Comparison of ENCODE assay signal across 25 mouse cellular contexts in genomic region chr1:66985129-66985698, GRCm38 (mm10). TPM values are rescaled to one million over a fixed set of nuclear protein-coding genes. Genes with fewer than 3 reads are reported as not detected.
DNase-seq lines count a peak whose midpoint lies in the region; ATAC-seq and TF ChIP-seq lines count a peak whose summit lies in the region.
"Had no signal": no experiment of that assay in that cellular context is flagged by ENCODE, and none has a peak within 500 bp of the region (broad histone marks: within the 10 kb centered on the region; RNA-seq: fewer than 3 reads in every experiment).

No protein-coding gene starts in this region.

- intact Hi-C loops in heart, postnatal 25 days (cut with DNase I), result no loop called here

- H3K4me1 ChIP-seq in heart, postnatal 0 days (ENCODE audit: control insufficient read depth, insufficient read depth), result peaks cover 15% of the 10 kb centered on the region; the same call in 1 of the 2 replicates
- H3K4me1 ChIP-seq in kidney, embryonic 16.5 days (ENCODE audit: insufficient read depth, low read length), result 0 out of 2 replicates have a peak, but pooled peaks cover 4% of the 10 kb centered on the region
- H3K4me1 ChIP-seq: forebrain, embryonic 13.5 days; midbrain, embryonic 15.5 days had no signal

- H3K9me3 ChIP-seq in heart, postnatal 0 days (replicated peaks; ENCODE audit: control insufficient read depth, low read length), result no peaks in the 10 kb centered on the region
- no peaks in the 10 kb centered on the region for H3K9me3 ChIP-seq in kidney, embryonic 16.5 days (ENCODE audit: low read length)
- H3K9me3 ChIP-seq: forebrain, embryonic 13.5 days; G1E; midbrain, embryonic 15.5 days had no signal

- no peak overlapping the region for H3K27ac ChIP-seq in heart, postnatal 0 days (ENCODE audit: low read depth)
- H3K27ac ChIP-seq in kidney, embryonic 16.5 days (ENCODE audit: low read length), result no peak overlapping the region
- H3K27ac ChIP-seq: forebrain, embryonic 13.5 days; hindbrain, embryonic 14.5 days; midbrain, embryonic 15.5 days had no signal

- H3K36me3 ChIP-seq in heart, postnatal 0 days (replicated peaks; ENCODE audit: control insufficient read depth, insufficient read depth, low read length), result no peaks in the 10 kb centered on the region
- H3K36me3 ChIP-seq in myocyte (ENCODE audit: control insufficient read depth, insufficient read depth), result no peaks in the 10 kb centered on the region
- no peaks in the 10 kb centered on the region for H3K36me3 ChIP-seq in kidney, embryonic 16.5 days (ENCODE audit: insufficient read depth, low read length)
- H3K36me3 ChIP-seq: G1E; midbrain, embryonic 15.5 days had no signal

- H3K4me2 ChIP-seq in heart, postnatal 0 days (ENCODE audit: low read depth, low read length), result no peak overlapping the region
- peak overlapping the region; percentile 46 for H3K4me2 ChIP-seq in myocyte (ENCODE audit: low read depth)
- H3K4me2 ChIP-seq in kidney, embryonic 16.5 days (replicated peaks; ENCODE audit: low read depth, low read length), result no peak overlapping the region
- H3K4me2 ChIP-seq: forebrain, embryonic 13.5 days; heart, embryonic 11.5 days; hindbrain, embryonic 14.5 days; midbrain, embryonic 15.5 days had no signal

- ATAC-seq in heart, postnatal 0 days (ENCODE audit: insufficient read depth, low read depth), result peak; percentile 69
- no peak for ATAC-seq in kidney, embryonic 16.5 days (ENCODE audit: low FRiP score, low TSS enrichment)
- ATAC-seq: forebrain, embryonic 13.5 days; midbrain, embryonic 15.5 days had no signal

- no peak for TF ChIP-seq CTCF in heart, postnatal 0 days (IDR thresholded peaks at IDR 0.05; ENCODE audit: low read depth)

- no peak overlapping the region for H3K4me3 ChIP-seq in heart, postnatal 0 days (ENCODE audit: low read depth, low read length)
- H3K4me3 ChIP-seq in myocyte, result no peak overlapping the region
- H3K4me3 ChIP-seq in kidney, embryonic 16.5 days (ENCODE audit: low read length), result no peak overlapping the region
- H3K4me3 ChIP-seq: forebrain, embryonic 13.5 days; midbrain, embryonic 15.5 days had no signal

- no peak for TF ChIP-seq EP300 in heart, postnatal 0 days (IDR thresholded peaks at IDR 0.05; ENCODE audit: low read depth)

- H3K9ac ChIP-seq in heart, postnatal 0 days (replicated peaks; ENCODE audit: low read depth, low read length), result no peak overlapping the region
- no peak overlapping the region for H3K9ac ChIP-seq in kidney, embryonic 16.5 days (replicated peaks; ENCODE audit: low read length)
- H3K9ac ChIP-seq: forebrain, embryonic 13.5 days; hindbrain, embryonic 14.5 days; midbrain, embryonic 15.5 days had no signal

- no peaks in the 10 kb centered on the region for H3K79me2 ChIP-seq in myocyte (ENCODE audit: control insufficient read depth, insufficient read depth)

- H3ac ChIP-seq in myocyte (ENCODE audit: control insufficient read depth, insufficient read length), result no peak overlapping the region

- WGBS in heart, postnatal 0 days, result 23% methylated on average over 7 of the region's 7 CpGs
- WGBS in kidney, embryonic 16.5 days, result 17% methylated on average over 7 of the region's 7 CpGs

- DNase-seq in cerebellum, postnatal 10 days, result peak; percentile 19 to 35
- no peak for DNase-seq in cerebellum, postnatal 25 days
- peak; percentile 28 for DNase-seq in heart, postnatal 0 days (ENCODE audit: low spot score)
- DNase-seq in heart, postnatal 25 days (ENCODE audit: low spot score), result no peak
- DNase-seq in gastrocnemius, postnatal 10 days, result peak; percentile 21
- DNase-seq in urinary bladder, postnatal 14 days (ENCODE audit: low spot score), result no peak
- DNase-seq: adrenal gland, postnatal 25 days; cerebellum, adult 11-12 months; cerebellum, postnatal 36 days; kidney, adult 9 months; kidney, postnatal 4 days; layer of hippocampus, adult 9-11 months; lung, postnatal 10 days; right cerebral cortex, postnatal 14 days; thymus, postnatal 4 days had no signal

- TF ChIP-seq POLR2A in myocyte (IDR thresholded peaks at IDR 0.05; ENCODE audit: insufficient read length, low read depth), result no peak

- H3K27me3 ChIP-seq in heart, postnatal 0 days (ENCODE audit: control insufficient read depth, insufficient read depth, low read length), result no peaks in the 10 kb centered on the region
- no peaks in the 10 kb centered on the region for H3K27me3 ChIP-seq in myocyte (ENCODE audit: control insufficient read depth, insufficient read depth, insufficient read length)
- H3K27me3 ChIP-seq in kidney, embryonic 16.5 days (ENCODE audit: insufficient read depth, low read length), result no peaks in the 10 kb centered on the region
- H3K27me3 ChIP-seq: forebrain, embryonic 13.5 days; midbrain, embryonic 15.5 days had no signal

TF ChIP-seq in myocyte, 11 proteins besides CTCF, POLR2A, EP300 and RAD21:
- TF ChIP-seq MYOD1 (IDR thresholded peaks at IDR 0.05; ENCODE audit: control insufficient read depth in 1 of 3, insufficient read length in 2 of 3, low read depth in 2 of 3) (peak in 2 of 3 experiments; percentile 4 to 32), MYOG (IDR thresholded peaks at IDR 0.05; ENCODE audit: control insufficient read depth in 1 of 3, insufficient read depth in 1 of 3, insufficient read length in 2 of 3, low read depth in 2 of 3) (peak in 2 of 3 experiments; percentile 28 to 68), SRF (IDR thresholded peaks at IDR 0.05; ENCODE audit: control insufficient read depth, insufficient read length, low read depth) (no peak), TCF12 (IDR thresholded peaks at IDR 0.05; ENCODE audit: insufficient read depth, poor library complexity, severe bottlenecking) (peak; percentile 13), USF1 (IDR thresholded peaks at IDR 0.05; ENCODE audit: low read depth) (no peak)

RNA-seq across cellular contexts. Expression of gene Myl1, which starts 40.0 kb away (rescaled TPM):
- total RNA-seq in heart, postnatal 0 days (2014; rRNA removed; ENCODE audit: low replicate concordance), result 128 and 160 TPM in 2 replicates
- 388 and 459 TPM in 2 replicates for polyA plus RNA-seq in heart, postnatal 0 days (2015; fragmentation: Nextera tagmentation; extraction: Ambion mirVana)
- total RNA-seq in heart, postnatal 25 days (2021), result 10 to 100 TPM; 39.6 to 40.7 TPM
- total RNA-seq in gastrocnemius, postnatal 10 days (2021), result over 10,000 TPM; 26,825 to 29,046 TPM
- polyA plus RNA-seq in myocyte (2012; fragmentation: generic; extraction: Trizol), result 2,129 TPM
- polyA plus RNA-seq in kidney, embryonic 16.5 days (2015; fragmentation: Nextera tagmentation; extraction: Ambion mirVana), result 27.2 and 28.1 TPM in 2 replicates
- total RNA-seq: megakaryocyte progenitor cell, adult 5-6 weeks; neutrophil, adult 5-6 weeks had no signal
- polyA plus RNA-seq: G1E; spleen, adult 2 months had no signal

RNA-seq across cellular contexts. Expression of gene Lancl1, which starts 53.5 kb away (rescaled TPM):
- 33.8 and 81.8 TPM in 2 replicates for total RNA-seq in heart, postnatal 0 days (2014; rRNA removed; ENCODE audit: low replicate concordance)
- polyA plus RNA-seq in heart, postnatal 0 days (2015; fragmentation: Nextera tagmentation; extraction: Ambion mirVana), result 50.5 and 55.7 TPM in 2 replicates
- total RNA-seq in heart, postnatal 25 days (2021), result 10 to 100 TPM; 32.6 to 34.3 TPM
- total RNA-seq in gastrocnemius, postnatal 10 days (2021), result 10 to 100 TPM; 29.8 to 36.0 TPM
- polyA plus RNA-seq in myocyte (2012; fragmentation: generic; extraction: Trizol), result 58.6 TPM
- polyA plus RNA-seq in kidney, embryonic 16.5 days (2015; fragmentation: Nextera tagmentation; extraction: Ambion mirVana), result 82.8 and 90.8 TPM in 2 replicates

Comparison
In these comparisons a context has a peak if more than half of its experiments do, and no peak if none do; other contexts are left out.
1. DNase-seq: peak in cerebellum, postnatal 10 days (2 of 2), heart, postnatal 0 days (single experiment) and gastrocnemius, postnatal 10 days (single experiment); none in cerebellum, postnatal 25 days (0 of 2), heart, postnatal 25 days (single experiment) and urinary bladder, postnatal 14 days (single experiment).
2. RNA of gene Myl1, which starts 40.0 kb away (total RNA-seq): 26,825 to 29,046 TPM in gastrocnemius, postnatal 10 days; 128 to 160 TPM in heart, postnatal 0 days and 39.6 to 40.7 TPM in heart, postnatal 25 days; every median in the first group is over 100 times any median in the second.